Mouse (Mus musculus) layer of hippocampus, adult 8-10 months (tissue): ENCODE results near the gene Ugt1a10. TPM values are rescaled to one million over a fixed set of nuclear protein-coding genes. Genes with fewer than 3 reads are reported as not detected.

Experiments
- DNase-seq, 2 experiments: peaks; one replicate each; pipeline ENCODE4 v3.0.0; 2022; ENCODE audit warnings: low spot score in 2 of 2
- microRNA-seq, 2 experiments: library from miRNA; unstranded; fragments of <30 nt; microRNA quantifications; one replicate each; pipeline ENCODE4 v1.2.0; 2022
- total RNA-seq, 4 experiments: library from RNA; stranded (reverse); gene quantifications; 2 replicates each; pipeline ENCODE4 v1.2.4; 2022

Ugt1a10 gene
- total RNA-seq, 4 experiments from 2014 or later, result not detected

GRCm38 (mm10) chr1:88267489-88267888, 212.3 kb downstream of the Ugt1a10 start:
- no peak for DNase-seq

- DNase-seq, result no peak
These were observed 212.9 kb downstream of the Ugt1a10 start for GRCm38 (mm10) chr1:88268070-88268469.

Small RNA genes within 50 kb of the gene (microRNA-seq; reads per million reads assigned to microRNA genes)
- gene Gm25198, result 0 reads per million in 2 experiments

Other genes starting within 250 kb of the Ugt1a10 start
- 100 to 1,000 TPM; 102 to 113 (median 110) TPM for gene Dgkd, start 202.1 kb upstream of the Ugt1a10 start, total RNA-seq
- gene Usp40, start 46.8 kb upstream of the Ugt1a10 start, total RNA-seq, result 10 to 100 TPM; 23.6 to 33.7 (median 25.8) TPM
- not detected for gene Ugt1a9, start 15.4 kb downstream of the Ugt1a10 start, total RNA-seq
- gene Ugt1a8, start 32.4 kb downstream of the Ugt1a10 start, total RNA-seq, result not detected
- 1 to 10 TPM in 2 of 4 experiments, under 1 TPM in 2; 0.37 to 3.8 (median 2.2) TPM for gene Ugt1a7c, start 39.7 kb downstream of the Ugt1a10 start, total RNA-seq
- under 1 TPM in 2 of 4 experiments, not detected in 2; 0.34 TPM for gene Ugt1a6b, start 47.9 kb downstream of the Ugt1a10 start, total RNA-seq
- gene Ugt1a6a, start 79.4 kb downstream of the Ugt1a10 start, total RNA-seq, result 1 to 10 TPM; 1.4 to 4.1 (median 2.2) TPM
- gene Ugt1a5, start 110.6 kb downstream of the Ugt1a10 start, total RNA-seq, result under 1 TPM in 1 of 4 experiments, not detected in 3; 0.65 TPM
- under 1 TPM in 1 of 4 experiments, not detected in 3; 0.53 TPM for gene Ugt1a2, start 145.2 kb downstream of the Ugt1a10 start, total RNA-seq
- 1 to 10 TPM; 1.7 to 3.7 (median 2.6) TPM for gene Dnajb3, start 150.4 kb downstream of the Ugt1a10 start, total RNA-seq
- not detected for gene Ugt1a1, start 156.6 kb downstream of the Ugt1a10 start, total RNA-seq
- gene Mroh2a, start 171.6 kb downstream of the Ugt1a10 start, total RNA-seq, result under 1 TPM in 2 of 4 experiments, not detected in 2; 0.06 to 0.16 TPM
- gene Hjurp, start 222.2 kb downstream of the Ugt1a10 start, total RNA-seq, result 10 to 100 TPM; 34.5 to 51.6 (median 42.5) TPM
- gene Trpm8, start 222.3 kb downstream of the Ugt1a10 start, total RNA-seq, result under 1 TPM in 2 of 4 experiments, not detected in 2; 0.09 to 0.22 TPM